Mouse (Mus musculus) spleen, postnatal 10 days (tissue): ENCODE results near the gene Gm20388.

ENCODE experiments used
- DNase-seq, 2 experiments: peaks; one replicate each; pipeline ENCODE4 v3.0.0; 2021 to 2022; ENCODE audit warnings: low spot score in 2 of 2

Gene Gm20388

DNA sequence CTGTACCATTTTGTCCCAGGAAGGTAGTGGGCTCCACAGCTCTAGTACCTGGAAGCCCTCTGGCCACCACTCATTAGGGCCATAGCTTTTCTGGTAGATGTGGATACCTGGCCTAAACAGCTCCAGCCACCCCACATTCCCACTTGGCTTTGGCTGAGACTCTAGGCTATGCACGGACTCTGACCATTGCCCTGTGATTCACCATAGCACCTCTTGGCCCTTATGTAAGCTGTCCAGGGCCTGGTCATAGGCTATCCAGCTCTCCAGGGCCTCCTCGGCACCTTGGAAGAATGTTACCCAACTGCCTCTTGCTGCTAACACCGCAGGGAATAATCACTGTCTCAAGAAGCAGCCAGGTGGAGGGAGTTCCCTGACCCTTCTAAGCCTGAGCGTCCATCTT, 2618.5 kb downstream of the Gm20388 start:
- DNase-seq: no peak

DNA sequence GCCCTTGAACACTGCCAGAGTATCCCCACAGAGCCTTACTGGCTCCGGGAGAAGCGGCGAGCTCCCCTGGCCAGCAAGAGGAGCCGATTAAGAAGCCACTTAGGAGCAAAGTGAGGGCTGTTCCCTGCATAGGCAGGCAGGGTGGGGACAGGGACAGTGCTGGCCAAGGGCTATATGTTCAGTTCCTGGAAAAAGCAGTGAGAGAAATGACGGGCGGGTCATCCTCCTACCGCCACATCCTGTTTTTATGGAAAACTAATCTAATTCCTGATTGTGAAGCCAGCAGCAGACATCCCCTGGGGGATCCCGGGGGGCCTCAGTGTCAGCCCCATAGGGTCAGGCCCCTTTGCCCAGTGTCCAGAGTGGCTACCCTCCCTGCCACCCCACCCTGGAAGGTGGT, 2620.7 kb downstream of the Gm20388 start:
- DNase-seq: no peak

DNA sequence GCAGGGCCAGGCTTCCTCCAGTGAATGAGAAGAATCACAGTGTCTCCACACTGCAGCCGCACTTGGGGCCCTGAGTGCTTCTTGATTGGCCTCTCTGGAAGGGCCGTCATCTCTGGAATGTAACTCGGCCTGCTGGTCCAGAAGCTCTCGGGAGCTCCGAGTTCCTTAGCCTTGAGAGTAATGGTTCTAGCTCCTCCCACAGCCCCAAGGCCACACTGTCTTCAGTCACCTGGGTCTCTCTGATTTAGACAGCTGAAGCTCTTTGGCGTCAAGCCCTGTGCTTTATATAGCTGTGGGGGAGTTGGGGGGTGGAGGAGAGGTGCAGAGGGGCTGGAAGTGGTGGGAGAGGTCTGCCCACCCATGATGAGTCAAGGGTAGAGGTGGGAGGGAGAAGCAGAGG, 2626.4 kb downstream of the Gm20388 start:
- peak in 1 of 2 experiments; percentile 37 for DNase-seq

DNA sequence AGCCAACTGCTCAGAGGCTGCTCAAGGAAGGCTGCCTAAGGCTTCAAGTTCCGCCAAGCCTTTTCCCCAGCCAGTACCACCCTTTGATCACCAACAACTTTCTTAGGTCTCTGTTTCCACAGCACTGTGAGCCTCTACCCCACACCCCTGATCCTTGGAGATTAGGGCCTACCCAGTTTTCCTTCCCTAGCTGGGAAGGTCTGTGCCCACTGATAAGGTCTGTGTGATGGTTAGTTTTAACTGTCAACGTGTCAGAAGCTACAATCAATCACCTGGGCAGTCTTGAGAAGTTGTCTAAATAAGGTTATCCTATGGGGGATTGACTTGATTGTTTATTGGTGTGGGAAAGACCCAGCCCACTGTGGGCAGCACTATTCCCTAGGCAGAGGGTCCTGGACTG, 2627.2 kb downstream of the Gm20388 start:
- peak in 1 of 2 experiments; percentile 45 for DNase-seq

DNA sequence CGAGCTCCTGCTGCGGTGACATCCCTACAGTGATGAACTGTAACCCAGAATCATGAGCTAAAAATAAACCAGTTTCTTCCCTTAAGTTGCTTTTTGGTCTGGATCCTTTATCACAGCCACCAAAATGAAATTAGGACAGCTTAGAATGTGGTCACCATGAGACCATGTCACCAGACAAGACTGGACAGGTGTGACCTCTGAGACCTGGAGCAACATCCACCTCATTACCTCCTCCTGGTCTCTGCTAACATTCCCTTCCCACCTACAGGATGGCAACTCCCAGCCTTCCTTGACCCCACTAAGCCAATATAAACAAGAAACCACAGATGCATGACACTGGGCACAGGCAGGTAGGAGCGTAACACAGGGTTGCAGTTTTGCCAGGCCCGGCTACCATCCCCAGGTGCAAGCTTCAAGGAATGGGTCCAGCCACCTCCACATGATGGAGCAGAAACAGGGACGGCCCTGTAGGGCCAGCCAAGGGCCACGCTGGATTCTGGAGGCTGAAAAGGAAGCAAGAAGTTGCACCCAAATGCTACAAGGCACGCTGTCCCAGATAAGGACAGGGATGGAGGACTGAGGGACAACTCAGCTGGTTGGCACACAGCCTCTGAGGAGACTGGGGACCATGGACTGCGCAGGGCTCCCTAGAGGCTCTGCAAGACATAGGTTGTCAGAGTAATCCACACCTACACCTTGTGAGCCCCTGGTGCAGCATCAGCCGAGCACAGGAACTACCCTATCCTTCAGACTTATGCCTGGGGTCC, 2627.9 kb downstream of the Gm20388 start:
- DNase-seq: peak; percentile 45 to 53

DNA sequence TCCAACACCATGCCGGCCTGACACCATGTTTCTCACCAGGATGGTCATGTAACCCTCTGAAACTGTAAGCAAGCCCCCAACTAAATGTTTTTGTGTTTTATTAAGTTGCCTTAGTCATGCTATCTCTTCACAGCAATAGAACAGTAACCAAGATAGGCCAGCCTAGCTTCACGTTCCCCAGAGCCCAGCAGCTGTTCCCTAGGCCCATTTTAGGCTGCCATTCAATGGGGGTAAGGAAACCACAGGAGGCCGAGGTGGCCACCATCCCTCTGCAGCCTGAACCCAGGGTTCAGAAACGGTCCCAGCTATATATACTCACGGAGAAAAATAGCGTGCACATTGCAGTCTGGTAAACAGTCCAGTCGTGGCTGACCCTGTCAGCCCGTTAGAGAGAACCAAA, 2633.5 kb downstream of the Gm20388 start:
- no peak for DNase-seq

DNA sequence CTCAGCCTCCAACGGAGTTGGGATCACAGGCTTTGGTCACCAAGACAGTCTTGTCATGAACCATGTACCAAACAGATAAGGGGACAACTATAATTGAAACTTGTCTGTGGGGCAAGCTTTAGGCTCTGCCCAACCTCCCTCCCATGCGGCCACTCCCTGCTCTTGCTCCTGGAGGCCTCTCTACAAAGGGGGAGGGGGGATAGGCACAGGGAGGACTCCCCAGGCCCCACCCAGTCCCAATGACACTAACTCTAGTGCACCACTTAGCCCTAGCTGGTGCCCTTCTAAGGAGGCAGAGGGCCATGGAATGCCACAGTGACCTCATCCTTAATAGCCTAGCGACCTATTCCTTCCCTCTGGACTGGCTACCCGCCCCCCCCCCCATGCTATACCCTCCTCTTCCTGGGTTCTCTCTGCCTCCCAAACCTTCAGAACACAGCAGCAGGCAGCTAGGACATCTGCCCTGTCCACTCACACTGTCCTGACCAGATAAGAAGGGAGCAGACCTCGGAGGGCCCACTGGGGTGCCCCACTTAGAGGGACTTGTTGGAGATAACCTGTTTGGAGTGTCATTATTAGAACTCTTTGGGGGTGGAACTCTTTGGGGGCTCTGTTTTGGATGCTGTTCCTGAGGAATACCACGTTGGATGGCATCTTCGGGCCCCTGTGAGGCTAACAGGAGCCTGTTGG, 2635.6 kb downstream of the Gm20388 start:
- peak; percentile 54 to 64 for DNase-seq

DNA sequence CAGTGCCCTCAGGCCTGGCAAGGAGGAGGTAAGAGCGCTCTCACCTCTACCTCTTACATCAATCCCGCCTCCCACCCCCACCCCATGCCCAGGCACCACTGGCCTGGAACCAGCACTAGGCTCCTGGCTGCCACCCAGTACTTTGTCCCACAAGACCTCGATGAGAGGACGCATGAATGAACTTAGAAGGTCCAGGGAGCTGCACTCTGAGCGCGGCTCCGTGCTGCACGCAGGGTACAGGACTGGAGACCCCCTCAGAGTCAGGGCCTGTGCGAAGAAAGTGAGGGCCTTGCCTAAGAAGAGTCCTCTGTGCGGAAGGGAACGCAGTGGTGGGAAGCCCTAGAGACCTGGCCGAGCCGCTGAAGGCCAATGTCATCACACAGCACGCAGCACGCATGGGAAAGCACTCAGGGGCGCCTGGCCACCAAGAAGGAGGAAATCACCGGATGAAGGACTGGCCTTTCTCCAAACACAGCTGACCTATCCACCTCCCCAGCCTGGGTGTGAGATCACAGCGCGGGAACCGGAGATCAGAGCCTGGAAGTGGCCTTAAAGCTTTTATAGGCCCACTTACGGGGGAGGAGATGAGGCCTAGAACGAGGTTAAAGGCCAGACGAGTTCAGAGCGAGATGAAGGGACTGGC, 2636.3 kb downstream of the Gm20388 start:
- DNase-seq: peak in 1 of 2 experiments; percentile 54

DNA sequence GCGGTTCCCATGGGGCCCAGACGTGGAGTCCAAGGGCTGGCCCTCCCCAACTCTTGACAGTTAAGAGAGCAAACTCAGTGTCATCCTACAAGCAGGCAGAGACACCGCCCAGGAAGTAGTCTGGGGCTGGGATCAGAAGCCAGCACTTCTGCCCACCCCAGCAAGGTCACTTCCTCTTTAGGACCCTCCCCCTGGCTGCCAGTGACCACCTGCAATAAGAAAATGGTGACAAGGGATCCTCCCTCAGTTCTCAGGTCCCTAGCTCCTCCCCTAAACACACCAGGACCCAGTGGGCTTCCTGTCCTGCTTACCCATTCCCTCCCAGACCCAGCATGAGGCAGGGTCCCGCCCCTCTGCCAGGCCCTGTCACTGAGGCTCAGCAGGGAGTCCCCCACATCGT, 2637.2 kb downstream of the Gm20388 start:
- DNase-seq: peak; percentile 64 to 80

DNA sequence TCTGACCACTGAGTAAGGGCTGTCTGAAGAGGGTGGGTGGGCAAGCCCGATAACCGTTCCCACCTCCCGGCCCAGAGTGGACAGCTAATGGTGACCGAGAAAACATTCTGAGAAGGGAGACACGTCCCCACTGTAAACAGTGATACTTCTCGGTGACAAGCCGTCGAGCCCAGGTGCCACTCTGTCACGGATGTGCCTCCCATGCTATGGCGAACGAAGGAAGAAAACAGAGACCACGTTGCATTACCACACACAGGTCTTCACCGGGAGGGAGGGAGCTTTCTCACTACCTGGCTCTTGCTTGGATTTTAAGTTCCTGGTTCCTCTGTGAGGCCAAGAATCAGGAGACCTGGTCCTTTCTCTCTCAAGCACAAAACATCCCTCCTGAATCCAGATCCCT, 2637.7 kb downstream of the Gm20388 start:
- DNase-seq: peak in 1 of 2 experiments; percentile 46

DNA sequence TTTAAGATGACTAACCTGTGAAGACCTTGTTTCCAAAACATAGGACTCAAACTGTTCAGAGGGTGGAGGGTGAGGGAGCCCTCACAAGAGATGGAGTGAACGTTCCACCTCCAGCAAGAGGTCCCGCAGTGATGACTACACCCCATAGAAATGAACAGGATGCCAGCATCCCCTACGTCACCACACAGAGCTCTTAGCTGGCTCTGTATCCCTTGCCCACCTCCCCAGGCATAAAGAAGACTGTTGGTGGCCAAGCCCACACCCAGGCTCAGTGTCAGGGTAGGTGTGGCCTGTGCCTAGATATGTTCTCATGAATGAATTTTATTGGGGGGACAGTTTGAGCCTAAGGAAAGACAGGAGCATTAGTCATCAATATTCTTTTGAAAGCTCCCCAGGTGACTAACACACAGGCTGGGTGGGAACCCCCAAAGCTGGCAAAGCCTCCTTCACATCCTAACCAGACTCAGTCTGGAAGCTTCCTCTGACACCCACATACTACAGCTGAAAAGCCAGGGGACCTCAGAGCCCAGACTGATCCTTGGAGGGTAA, 2638.3 kb downstream of the Gm20388 start:
- DNase-seq: no peak

DNA sequence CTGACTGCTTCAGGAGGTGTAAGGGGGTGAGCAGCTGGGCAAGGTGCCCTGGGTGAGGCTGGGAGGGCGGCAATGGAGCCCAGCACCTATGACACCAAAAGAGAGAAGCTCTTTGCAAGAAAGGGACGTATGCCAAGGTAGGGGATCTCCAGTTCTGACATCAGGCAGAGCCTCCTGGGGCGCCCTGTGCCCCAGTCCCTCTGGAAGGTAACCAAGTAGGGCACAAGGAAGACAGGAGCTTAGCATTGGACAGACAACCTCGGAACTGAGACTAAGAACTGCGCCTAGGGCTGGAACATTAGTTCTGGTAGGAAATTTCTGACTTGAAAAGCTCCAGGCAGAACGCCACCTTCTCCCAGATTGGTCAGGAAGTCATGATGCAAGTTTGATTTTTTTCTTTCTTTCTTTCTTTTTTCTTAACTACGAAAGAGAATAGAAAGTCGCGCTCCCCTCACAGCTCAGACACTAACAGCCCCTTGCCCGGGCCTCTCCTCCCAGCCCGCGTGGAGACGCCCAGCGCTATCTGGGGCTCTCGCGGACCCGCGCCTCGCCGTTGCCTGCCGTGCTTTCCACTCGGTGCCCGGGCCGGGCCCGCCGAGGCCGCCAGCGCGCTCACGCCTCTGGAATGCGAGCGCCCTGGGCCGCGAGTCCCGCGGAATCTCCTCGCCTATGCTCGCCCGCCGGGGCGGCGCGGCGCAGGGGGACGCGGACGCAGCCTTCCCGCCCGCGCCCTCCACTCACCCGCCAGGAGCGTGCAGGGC, 2639.8 kb downstream of the Gm20388 start:
- DNase-seq: peak; percentile 59 to 69

DNA sequence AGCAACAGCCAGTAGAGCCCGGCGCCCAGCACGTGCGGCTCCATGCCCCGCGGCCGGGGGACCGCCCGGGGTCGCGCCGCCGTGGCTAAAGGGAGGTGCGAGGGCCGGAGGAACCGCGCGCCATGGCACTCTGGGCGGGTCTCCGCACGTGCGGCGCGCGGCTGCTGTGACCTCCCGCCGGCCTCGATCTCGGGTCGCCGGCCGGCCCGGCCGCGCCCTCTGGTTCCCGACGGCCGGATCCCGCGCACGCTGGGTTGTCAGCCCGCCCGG, 2640.3 kb downstream of the Gm20388 start:
- no peak for DNase-seq

DNA sequence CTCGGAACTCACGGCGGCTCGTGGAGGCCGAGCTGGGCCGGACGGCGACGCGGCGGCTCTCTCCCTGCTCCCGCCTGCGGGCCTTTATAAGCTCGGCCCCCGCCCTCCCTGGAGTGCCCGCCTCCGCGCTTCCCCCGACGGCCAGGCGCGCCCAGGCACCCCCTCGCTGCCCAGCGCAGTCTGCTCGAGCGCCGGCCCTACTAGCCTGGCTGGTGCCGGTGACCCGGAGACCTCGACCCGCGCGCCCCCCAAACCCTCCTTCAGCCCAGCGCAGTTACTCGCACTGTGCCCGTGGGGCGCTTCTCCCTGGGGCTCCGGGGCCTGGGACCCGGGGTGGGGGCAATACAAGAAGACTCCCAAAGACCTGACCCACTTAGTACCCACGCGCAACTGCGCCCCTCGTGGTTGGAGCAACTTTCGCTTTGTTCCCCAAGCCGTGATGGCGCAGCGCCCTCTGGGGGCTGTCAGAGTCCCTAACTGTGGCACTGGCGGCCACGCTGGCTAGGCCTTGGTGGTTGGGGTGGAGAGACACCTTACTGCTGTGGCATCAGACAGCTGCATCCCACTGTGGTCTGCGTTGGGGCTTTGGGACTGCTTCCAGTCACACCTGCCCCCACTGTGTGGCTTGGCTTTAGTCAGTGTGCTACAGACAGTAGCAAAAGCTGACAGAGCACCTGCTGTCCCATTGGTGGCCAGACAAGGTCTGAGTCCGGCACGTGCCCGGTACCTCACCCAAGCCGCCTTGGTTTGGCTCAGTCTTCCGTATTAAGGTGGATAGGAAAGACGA, 2640.8 kb downstream of the Gm20388 start, which contains the start of gene Piezo1:
TSS of gene Piezo1 (minus strand) at position 65 of the 787 bp plus-strand sequence.
- peak; percentile 97 for DNase-seq

DNA sequence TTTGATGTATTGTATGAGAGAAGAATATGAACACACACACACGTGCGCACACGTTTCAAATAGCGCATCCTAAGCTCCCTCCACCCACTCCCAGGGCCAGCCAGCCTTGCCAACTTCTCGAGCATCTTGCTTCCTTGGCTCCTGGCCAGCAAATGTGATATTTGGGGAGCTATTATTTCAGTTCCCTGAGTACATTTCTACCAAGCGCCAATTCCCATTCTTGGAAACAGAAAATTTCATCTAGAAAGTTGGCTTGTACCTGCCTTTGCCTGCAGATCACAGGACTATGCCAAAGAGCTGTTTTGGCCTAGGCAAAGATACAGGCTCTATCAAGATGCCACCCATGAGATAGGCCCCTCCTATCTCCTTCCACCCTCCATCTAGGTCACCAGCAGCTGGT, 2644.1 kb downstream of the Gm20388 start:
- no peak for DNase-seq

DNA sequence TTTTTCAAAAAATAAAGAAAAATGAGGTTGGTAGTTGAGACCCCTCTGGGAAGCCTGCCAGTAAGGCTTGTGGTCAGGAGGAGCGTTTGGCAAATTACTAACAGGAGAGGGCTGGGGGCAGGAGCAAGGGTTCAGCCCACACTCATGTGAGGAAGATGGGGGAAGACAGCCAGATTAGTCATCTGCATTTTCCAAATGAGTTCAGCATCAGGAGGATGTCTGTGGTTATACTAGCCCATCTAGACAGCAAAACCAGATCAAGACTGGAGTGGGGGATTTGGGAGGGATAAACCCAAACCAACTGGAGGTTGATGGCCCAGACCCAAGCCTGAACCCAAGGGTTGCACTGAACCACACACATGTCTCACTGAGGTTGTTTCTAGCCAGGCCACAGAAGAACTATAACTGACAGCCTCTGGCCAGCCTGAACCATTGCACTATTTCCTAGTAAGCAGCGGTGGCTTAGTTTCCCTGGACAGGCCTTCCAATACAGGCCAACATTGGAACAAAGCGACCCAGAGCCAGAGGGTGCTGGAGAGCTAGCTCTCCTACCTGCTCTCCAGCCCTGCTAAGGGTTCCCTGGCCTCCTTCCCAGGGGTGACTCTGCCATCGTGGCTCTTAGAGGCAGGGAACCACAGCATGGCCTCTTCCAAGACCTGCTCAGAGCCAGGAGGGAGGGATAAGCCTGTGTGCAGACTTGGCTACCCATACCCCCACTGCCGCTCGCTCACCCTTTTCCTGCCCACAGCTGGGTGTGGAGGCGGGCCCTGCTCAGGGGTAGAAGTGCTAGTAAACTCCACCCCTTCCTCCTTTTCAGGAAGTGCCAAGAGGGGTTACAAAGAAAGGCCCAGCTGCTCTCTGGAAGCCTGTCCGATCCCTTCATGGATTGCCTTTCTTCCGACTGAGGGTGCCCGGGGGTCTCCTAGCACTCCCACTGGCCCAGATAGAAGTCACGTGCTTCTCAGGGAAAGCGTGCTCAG, 2645.7 kb downstream of the Gm20388 start:
- DNase-seq: peak; percentile 60 to 79

DNA sequence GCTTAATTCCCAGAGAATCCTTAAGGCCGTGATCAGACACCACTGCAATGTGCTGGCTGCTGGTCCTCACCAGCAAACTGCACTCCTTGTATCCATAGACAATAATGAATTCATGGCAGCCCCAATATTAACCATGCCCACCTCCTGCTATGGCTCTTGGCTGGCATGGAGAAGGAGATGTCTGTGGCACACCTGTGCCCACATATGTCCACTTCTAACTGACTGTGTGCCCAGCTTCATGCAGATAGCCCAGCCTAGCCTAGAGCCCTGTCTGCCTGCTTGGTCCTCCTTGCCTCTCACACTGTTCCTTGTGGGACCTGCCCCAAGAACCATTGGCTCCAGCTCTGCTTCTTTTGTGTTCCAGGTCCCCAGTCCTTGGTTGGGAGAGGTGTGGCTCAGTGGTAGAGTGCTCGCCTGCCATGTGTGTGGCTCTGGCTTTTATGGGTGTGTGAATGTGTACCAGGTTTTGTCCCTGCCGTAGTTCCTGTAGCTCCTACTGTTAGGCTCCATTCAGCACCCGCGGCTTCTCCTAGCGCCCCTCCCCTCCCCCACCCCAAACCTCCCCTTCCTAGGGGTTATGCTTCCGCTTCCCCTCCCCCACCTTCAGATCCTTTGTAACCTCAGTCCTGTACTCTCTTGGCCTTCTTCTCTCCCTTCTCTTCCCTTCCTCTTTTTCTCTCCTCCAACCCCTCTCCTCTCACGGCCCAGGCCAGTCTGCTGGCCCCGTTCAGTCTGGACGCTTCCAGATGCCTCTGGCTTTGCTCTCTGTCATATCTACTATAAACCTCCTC, 2646.8 kb downstream of the Gm20388 start:
- no peak for DNase-seq

DNA sequence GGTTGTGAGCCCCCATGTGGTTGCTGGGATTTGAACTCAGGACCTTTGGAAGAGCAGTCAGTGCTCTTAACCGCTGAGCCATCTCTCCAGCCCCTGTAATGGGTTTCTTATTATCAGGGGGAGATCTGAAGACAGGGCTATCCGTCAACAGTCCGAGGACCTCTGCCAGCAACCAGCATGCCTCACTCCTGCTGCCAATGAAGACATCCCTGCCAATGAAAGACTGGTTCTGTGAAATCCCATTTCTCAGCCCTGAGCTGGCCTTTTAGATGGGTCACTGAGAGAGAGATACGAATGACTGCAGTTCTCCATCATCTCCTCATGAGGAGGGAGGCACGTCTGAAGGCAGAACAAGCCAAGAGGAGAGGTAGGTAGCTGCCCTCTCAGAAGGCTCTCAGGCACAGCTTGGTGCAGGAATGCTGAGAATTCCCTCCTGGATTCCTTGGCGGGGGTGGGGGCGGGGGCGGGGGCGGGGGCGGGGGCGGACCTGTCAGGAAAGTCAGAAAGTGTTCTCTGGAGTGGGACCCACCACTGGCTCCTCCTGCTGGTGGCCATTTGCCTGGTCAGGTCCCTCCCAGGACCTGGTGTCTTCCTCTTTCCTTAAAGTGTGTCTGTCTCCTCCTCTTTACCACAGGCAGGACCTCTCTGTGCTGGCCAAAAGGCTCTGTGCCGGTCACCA, 2648.2 kb downstream of the Gm20388 start:
- no peak for DNase-seq
